Mouse (Mus musculus) ES-CJ7 (cell line): Measurements from ENCODE around the gene Atp11c.
A peak's percentile ranks its signal among the peaks of the same experiment; 100 is the strongest.

ENCODE experiments used
- DNase-seq: peaks from one replicate; pipeline ENCODE4 v3.0.0; 2011; ENCODE audit warnings: low read depth, low spot score

Atp11c gene

DNA sequence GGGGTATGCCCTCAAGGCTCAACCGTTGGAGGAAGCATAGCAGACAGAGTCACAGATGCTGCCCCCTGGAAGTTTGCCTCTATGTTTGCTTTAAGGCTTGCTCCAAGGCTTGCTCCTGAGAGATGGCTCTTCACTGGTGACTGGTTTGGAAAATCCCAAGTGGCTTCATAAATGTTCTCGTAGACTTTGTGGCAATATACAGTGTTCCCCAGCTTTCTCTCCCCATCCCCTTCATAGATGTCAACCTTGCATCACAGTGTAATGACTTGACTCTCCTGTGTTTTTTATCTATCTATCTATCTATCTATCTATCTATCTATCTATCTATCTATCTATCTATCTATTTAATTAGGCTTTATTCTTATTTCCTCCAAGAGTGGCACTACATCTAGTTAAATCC lies at the start of gene Atp11c:
TSS of gene Atp11c (minus strand) at position 101 of the 400 bp plus-strand sequence.
- DNase-seq = no peak

DNA sequence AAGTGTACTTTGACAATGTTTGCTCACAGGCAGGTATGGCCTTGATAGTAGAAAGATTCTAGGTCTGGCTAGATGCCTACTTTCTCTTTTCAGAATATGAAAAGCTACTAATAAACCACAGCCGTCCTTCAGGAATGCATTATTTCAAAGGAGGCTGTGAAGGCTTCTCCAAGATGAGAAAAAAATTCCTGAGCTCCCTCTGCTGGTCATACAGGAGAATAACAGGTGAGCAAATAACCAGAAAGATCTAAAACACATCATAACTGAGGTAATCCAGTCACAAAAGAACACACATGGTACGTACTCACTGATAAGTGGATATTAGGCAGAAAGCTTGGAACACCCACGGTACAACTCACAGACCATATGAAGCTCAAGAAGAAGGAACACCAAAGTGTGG lies 16.7 kb upstream of the Atp11c start:
- DNase-seq = peak; percentile 2

GRCm38 (mm10) chrX:60570539-60570938 lies 22.0 kb downstream of the Atp11c start:
- DNase-seq = no peak

GRCm38 (mm10) chrX:60569047-60569446 lies 23.5 kb downstream of the Atp11c start:
- DNase-seq = no peak

- no peak for DNase-seq
Measured at GRCm38 (mm10) chrX:60555242-60555641, 37.3 kb downstream of the Atp11c start.

GRCm38 (mm10) chrX:60547444-60548304 lies 44.8 kb downstream of the Atp11c start:
- peak; percentile 4 for DNase-seq

DNA sequence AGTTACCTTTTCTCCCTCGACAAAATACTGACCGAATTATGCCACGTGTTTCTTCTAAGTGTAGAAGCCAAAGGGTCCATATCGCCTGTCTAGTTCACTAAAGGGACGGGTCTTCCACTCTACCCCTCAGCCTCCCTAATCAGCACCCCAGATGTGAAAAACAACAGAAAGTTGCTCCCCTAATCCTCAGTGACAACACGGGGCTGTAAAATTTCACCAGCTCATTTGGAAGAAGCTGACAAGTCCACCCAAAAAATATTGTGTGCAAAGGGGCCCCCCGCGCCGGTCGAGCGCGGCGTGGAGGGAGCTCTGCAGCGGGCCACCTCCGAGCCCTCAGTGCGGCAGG lies 45.4 kb downstream of the Atp11c start:
- DNase-seq = no peak

DNA sequence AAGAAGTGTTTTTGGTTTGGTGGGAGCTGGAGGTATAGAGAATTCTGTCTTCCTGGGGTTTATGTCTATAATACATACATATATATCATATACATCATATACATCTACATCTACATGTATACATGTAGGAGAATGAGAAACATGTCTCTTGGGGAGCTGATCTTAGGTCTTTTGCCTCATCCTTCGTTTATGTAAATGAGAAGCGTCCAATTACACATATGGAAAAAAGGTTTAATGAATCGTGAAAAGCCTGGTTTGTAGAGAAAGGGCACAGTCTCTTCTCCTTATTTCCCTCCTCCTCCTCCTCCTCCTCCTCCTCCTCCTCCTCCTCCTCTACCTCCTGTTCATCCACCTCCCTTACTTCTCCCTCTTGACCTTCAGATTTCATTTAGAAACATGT lies 46.6 kb downstream of the Atp11c start:
- DNase-seq = no peak

GRCm38 (mm10) chrX:60545444-60545843 lies 47.1 kb downstream of the Atp11c start:
- DNase-seq = no peak

GRCm38 (mm10) chrX:60544098-60544497 lies 48.4 kb downstream of the Atp11c start:
- DNase-seq = peak; percentile 1

DNA sequence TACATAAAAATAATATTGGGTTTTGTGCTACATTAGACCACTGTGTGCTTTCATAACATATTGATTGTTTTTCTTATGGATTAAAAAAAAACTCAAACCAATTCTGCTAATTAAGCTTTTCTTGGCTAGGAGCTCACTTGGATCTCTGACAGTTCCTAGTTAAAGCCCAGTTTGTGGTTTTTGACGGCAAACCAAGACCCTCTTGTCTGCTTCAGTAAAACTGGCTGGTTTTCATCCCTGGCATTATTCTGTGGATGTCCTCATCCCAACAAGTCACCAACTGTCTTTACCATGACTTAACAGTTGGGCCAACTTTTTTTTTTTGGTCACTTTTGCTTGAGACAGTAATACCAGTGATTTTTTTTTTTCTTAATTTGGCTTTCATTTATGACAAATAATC lies 49.6 kb downstream of the Atp11c start:
- no peak for DNase-seq

DNA sequence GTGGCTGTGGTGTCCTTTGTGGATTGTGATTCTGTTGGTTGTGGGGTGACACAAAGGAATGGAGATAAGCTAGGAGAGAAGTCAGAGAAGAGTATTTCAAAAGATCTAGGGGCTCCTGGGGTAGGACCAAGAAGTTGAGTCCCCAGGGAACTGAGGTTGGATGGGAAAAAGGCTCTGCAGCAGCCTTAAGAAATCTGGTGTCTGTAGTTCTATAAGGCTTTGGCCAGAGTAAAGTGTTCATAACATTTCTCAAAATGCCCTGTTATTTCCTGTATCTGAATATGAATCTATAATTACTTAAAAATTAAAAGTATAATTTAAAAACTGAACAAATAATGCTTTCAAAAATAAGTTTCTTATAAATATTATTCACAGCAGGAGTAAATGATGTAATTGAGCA lies 53.3 kb downstream of the Atp11c start, which contains the start of gene Gm7073:
TSS of gene Gm7073 (minus strand) at position 101 of the 400 bp plus-strand sequence.
- DNase-seq = no peak

DNA sequence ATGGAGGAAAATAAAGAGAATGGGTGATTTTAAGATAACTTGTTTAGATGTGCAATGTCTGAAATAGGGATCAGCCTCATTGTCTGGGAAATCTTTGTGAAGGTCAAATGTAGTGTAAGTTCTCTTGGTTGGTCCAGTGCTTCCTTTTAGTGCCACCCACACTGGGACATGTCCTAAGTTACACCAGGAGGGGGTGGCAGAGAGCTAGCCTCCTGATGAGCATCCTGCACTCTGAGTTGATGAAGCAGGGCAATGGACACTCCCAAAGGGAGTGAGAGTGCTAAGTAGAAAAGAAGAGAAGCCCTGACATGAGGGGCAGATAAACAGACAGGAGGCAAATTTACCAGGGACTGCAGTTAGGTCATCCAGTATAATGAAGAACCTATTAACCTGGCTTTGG lies 88.5 kb downstream of the Atp11c start:
- DNase-seq = peak; percentile 23

DNA sequence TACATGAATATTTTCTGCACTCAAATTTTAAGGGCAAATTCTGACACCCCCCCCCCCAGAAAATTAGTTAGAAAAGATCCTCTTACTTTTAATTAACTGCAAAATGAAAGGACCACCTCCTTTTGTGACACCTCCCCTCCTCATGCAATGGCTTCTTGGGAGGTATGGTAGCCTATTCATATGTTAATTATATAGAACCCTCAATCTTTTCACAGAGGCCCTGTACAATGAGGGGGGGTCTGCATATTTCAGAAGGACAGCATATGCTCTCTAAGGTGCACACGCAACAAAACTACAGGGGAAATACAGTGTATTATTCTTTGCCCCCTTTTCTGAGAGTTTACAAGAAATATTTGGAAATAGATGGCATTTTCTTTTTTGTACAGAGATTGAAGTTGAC lies 94.7 kb downstream of the Atp11c start:
- no peak for DNase-seq

DNA sequence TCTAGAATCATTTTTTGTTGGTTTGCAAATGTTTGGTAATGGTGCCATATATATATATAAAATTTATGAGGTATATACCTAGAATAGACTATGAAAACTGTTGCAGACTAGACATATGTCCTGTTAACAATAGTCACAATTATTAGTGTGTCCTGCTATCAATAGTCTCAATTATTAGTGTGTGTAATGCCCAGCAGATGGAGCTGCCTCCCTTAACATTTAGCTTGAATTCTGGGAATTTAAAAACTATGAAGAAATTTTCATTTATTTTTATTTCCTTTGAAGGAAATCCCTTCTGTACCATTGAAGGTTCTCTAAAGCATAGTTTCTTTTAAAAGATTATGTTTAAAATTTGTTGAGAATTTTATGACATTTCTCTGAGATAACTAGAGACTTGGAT lies 97.2 kb downstream of the Atp11c start:
- DNase-seq = no peak

DNA sequence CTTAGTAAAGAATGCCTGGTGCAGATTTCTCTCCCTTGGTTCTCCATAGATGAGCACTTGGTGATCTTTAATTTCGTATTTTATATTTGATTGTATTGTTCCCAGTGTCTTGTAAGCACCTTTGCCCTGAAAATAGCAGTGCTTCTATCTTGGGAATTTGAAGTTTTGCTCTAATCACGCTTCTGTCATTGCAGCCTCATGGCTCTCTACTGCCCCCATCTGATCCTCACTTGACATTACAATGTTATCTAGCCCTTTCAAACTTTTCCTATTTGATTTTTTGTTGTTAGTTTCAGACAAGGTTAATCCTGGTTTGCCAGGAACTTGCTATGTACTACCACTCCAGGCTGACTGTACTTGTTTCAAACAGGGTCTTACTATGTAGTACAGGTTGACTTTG lies 128.7 kb downstream of the Atp11c start:
- DNase-seq = peak; percentile 19

GRCm38 (mm10) chrX:60414563-60415111 lies 177.9 kb downstream of the Atp11c start:
- DNase-seq = no peak

DNA sequence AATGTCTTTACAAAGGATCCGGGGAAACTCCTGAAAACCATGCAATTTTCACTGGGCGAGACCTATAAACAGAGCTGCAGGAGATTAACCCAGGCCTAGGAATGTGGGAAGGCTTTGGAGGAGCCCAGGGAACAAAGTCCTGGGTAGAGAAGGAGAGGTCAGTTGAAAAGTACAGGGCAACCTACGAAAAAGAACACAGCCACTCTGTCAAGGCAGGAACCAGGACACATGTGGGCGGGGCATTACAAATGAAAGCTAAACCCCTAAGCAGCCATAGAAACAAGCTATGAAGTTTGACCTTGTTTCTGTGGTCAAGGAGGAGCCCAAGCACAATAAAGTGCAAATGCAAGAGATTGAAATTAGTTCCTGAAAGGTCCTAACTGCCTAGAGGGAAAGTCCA lies 186.8 kb downstream of the Atp11c start:
- peak; percentile 5 for DNase-seq

DNA sequence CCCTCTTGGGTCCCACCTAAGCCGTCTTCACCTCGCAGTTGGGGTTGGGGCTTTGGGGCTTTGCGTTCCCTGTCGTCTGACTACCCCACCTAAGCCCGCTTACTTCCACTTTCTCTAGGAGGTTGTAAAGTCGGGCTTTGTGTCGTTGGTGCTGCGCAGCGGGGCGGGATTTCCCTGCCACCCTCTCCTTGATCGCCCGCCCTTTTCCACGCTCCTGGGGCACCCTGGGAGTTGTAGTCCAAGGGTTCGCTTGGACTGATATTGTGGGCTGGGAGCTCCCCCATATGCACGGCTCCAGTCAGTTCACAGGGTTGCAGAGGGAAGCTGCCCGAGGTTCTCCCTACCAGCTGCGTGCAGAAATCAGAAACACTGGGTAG lies 187.8 kb downstream of the Atp11c start:
- DNase-seq = peak; percentile 84

- peak; percentile 14 for DNase-seq
Measured at GRCm38 (mm10) chrX:60403764-60404667, 188.5 kb downstream of the Atp11c start.

DNA sequence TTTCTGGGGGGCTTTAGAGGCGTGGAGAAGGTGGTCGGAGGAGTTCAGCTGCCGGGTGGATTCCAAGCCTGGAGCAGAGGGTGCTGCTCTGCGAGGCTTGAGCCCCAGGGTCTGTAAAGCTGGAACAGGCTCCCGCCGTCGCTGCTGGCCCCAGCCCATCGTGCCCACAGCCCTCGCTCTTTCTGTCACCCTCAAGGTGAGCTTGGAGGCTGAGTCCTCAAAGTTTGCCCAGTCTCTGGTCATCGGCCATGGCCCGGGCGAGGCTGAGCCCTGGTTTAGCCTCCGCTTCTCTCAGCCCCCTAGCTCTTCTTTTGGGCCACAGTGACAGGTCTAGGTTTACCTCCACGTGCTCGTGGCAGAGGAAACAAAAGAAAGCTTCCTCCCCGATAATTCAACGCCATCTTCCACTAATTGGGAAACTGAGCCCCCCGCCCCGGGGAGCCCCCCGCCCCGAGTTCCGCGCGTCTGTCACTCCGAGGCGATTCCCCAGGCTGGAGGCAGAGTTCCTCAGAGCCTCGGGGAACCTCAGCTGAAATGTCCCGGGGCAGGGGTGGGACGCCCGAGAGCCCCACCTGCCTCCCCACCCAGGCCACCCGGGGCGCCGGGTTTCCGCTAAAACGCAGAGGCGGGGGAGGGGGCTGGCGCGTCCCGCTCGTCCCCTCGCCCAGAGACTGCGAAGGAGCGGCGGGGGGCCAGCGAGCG lies 189.3 kb downstream of the Atp11c start:
- DNase-seq = peak; percentile 17

DNA sequence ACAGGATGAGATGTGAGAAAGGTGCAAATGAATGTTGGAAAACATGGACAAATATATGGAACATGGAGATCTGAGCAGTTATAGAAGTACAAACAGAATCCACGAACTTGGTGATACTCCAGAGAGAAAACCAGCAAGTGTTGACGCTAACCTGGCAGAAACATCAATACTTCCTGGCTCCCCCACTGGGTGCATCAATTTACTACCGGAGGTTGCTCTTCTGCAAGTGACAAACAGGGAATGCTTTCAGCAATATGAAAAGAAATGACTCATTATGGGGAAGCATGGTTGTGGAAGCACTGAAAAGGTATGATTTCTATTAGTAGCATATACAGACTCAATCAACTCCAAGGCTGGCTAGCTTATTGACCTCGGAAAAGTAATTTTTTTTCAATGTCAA lies 198.2 kb downstream of the Atp11c start:
- DNase-seq = no peak
